In genomic region chr17:87982112-87982511, GRCm38 (mm10) we compare ENCODE assay signal across 14 mouse cellular contexts. TPM values are rescaled to one million over a fixed set of nuclear protein-coding genes. Genes with fewer than 3 reads are reported as not detected.
DNase-seq lines count a peak whose midpoint lies in the region; ATAC-seq and TF ChIP-seq lines count a peak whose summit lies in the region.
"Had no signal": no experiment of that assay in that cellular context is flagged by ENCODE, and none has a peak within 500 bp of the region (broad histone marks: within the 10 kb centered on the region; RNA-seq: fewer than 3 reads in every experiment).

No protein-coding gene starts in this region.

- H3K4me3 ChIP-seq in heart, adult 2 months, result no peak overlapping the region
- no peak overlapping the region for H3K4me3 ChIP-seq in heart, embryonic 11.5 days (ENCODE audit: low read depth, low read length)
- H3K4me3 ChIP-seq in lung, adult 2 months (replicated peaks; ENCODE audit: extremely low read depth, low read depth, low read length), result no peak overlapping the region
- no peak overlapping the region for H3K4me3 ChIP-seq in cortical plate, adult 2 months (ENCODE audit: insufficient read depth, low read length)
- H3K4me3 ChIP-seq: embryonic facial prominence, embryonic 12.5 days; hindbrain, embryonic 15.5 days; limb, embryonic 10.5 days had no signal

- H3K27ac ChIP-seq in heart, adult 2 months, result no peak overlapping the region
- no peak overlapping the region for H3K27ac ChIP-seq in heart, embryonic 11.5 days (ENCODE audit: low read depth, low read length)
- no peak overlapping the region for H3K27ac ChIP-seq in cortical plate, adult 2 months (ENCODE audit: insufficient read depth, low read length)
- H3K27ac ChIP-seq: embryonic facial prominence, embryonic 12.5 days; hindbrain, embryonic 15.5 days; limb, embryonic 10.5 days; macrophage had no signal

- DNase-seq in heart, adult 2 months, result no peak
- DNase-seq in lung, adult 2 months, result no peak
- DNase-seq in lung, postnatal 14 days, result no peak
- peak; percentile 49 for DNase-seq in CD4-positive, CD25-positive, alpha-beta regulatory T cell, adult 2 months (ENCODE audit: low read depth, low spot score)
- DNase-seq in layer of hippocampus, adult 9-10 months (ENCODE audit: low spot score), result no peak
- DNase-seq in adrenal gland, postnatal 25 days, result no peak
- DNase-seq: cerebellum, adult 9-11 months had no signal

- intact Hi-C loops in heart, adult 2 months (cut with DNase I), result no loop called here

- TF ChIP-seq EP300 in heart, adult 2 months (IDR thresholded peaks at IDR 0.05; ENCODE audit: insufficient read depth, low read depth, low read length), result no peak

- no peaks in the 10 kb centered on the region for H3K9me3 ChIP-seq in heart, embryonic 11.5 days (replicated peaks; ENCODE audit: control insufficient read depth, low read length)
- H3K9me3 ChIP-seq: embryonic facial prominence, embryonic 12.5 days; hindbrain, embryonic 15.5 days; limb, embryonic 10.5 days had no signal

- no peaks in the 10 kb centered on the region; the same call in 1 of the 2 replicates for H3K36me3 ChIP-seq in heart, adult 2 months (ENCODE audit: control insufficient read depth, insufficient read depth, low read length)
- H3K36me3 ChIP-seq in heart, embryonic 11.5 days (ENCODE audit: control insufficient read depth, insufficient read depth, low read length), result peaks cover 9% of the 10 kb centered on the region; the same call in 1 of the 2 replicates

- no peak for TF ChIP-seq POLR2A in heart, adult 2 months (IDR thresholded peaks at IDR 0.05; ENCODE audit: insufficient read depth, low read depth, low read length)
- no peak for TF ChIP-seq POLR2A in lung, adult 2 months (IDR thresholded peaks at IDR 0.05; ENCODE audit: borderline replicate concordance, extremely low read depth, low read depth, low read length)
- TF ChIP-seq POLR2A in cortical plate, adult 2 months (IDR thresholded peaks at IDR 0.05; ENCODE audit: extremely low read depth, insufficient read depth, low read length), result no peak

- no peak for ATAC-seq in heart, embryonic 11.5 days (replicated peaks; ENCODE audit: insufficient number of reproducible peaks, low FRiP score, low TSS enrichment)
- ATAC-seq: activated CD4-positive, CD25-positive, alpha-beta regulatory T cell, adult 4 months had no signal

- H3K9ac ChIP-seq in heart, adult 2 months (ENCODE audit: low read depth, low read length), result no peak overlapping the region
- H3K9ac ChIP-seq in heart, embryonic 11.5 days (ENCODE audit: low read depth, low read length), result no peak overlapping the region
- H3K9ac ChIP-seq: embryonic facial prominence, embryonic 12.5 days; hindbrain, embryonic 15.5 days had no signal

- H3K4me1 ChIP-seq in heart, adult 2 months (ENCODE audit: control insufficient read depth, insufficient read depth, low read length), result no peaks in the 10 kb centered on the region
- no peaks in the 10 kb centered on the region for H3K4me1 ChIP-seq in heart, embryonic 11.5 days (ENCODE audit: control insufficient read depth, insufficient read depth, low read length)
- H3K4me1 ChIP-seq in lung, adult 2 months (ENCODE audit: control insufficient read depth, insufficient read depth, low read length), result no peaks in the 10 kb centered on the region
- H3K4me1 ChIP-seq in cortical plate, adult 2 months (ENCODE audit: control insufficient read depth, insufficient read depth, low read length), result no peaks in the 10 kb centered on the region; the same call in 1 of the 2 replicates
- H3K4me1 ChIP-seq: embryonic facial prominence, embryonic 12.5 days; hindbrain, embryonic 15.5 days had no signal

- 77% methylated on average over 3 of the region's 3 CpGs for WGBS in heart, adult 2 months
- 77% methylated on average over 3 of the region's 3 CpGs for WGBS in heart, embryonic 11.5 days (ENCODE audit: insufficient replicate concordance)
- 69% methylated on average over 3 of the region's 3 CpGs for WGBS in lung, adult 2 months

- H3K79me2 ChIP-seq in heart, adult 2 months (replicated peaks; ENCODE audit: control insufficient read depth, insufficient read depth, low read length), result peaks cover 1% of the 10 kb centered on the region; the same call in 1 of the 2 replicates

- no peak overlapping the region for H3K4me2 ChIP-seq in heart, embryonic 11.5 days
- H3K4me2 ChIP-seq: embryonic facial prominence, embryonic 12.5 days; hindbrain, embryonic 15.5 days had no signal

- peak; percentile 48 for TF ChIP-seq CTCF in heart, adult 2 months (IDR thresholded peaks at IDR 0.05)
- TF ChIP-seq CTCF in lung, adult 2 months (IDR thresholded peaks at IDR 0.05; ENCODE audit: insufficient read depth, low read length), result 0 out of 2 replicates have a peak, but pooled peaks have one; percentile 8
- TF ChIP-seq CTCF in cortical plate, adult 2 months (IDR thresholded peaks at IDR 0.05; ENCODE audit: extremely low read depth, insufficient read depth, low read length), result 0 out of 2 replicates have a peak, but pooled peaks have one; percentile 5

- no peaks in the 10 kb centered on the region for H3K27me3 ChIP-seq in heart, adult 2 months (ENCODE audit: control insufficient read depth, insufficient read depth, low read length)
- no peaks in the 10 kb centered on the region for H3K27me3 ChIP-seq in heart, embryonic 11.5 days (ENCODE audit: control insufficient read depth, insufficient read depth, low read length)
- H3K27me3 ChIP-seq: embryonic facial prominence, embryonic 12.5 days; hindbrain, embryonic 15.5 days had no signal

RNA-seq across cellular contexts. Expression of gene Msh6, which starts 7.2 kb away (rescaled TPM):
- 1 to 10 TPM; 8.2 to 8.6 TPM for total RNA-seq in heart, adult 2 months (2021)
- 1.5 and 3.3 TPM in 2 replicates for polyA plus RNA-seq in heart, adult 2 months (2012; rRNA removed)
- 39.2 and 47.1 TPM in 2 replicates for polyA plus RNA-seq in heart, embryonic 11.5 days (2014; fragmentation: Nextera tagmentation; extraction: Ambion mirVana)
- 2.0 and 3.2 TPM in 2 replicates for polyA plus RNA-seq in lung, adult 2 months (2012; rRNA removed)
- polyA plus RNA-seq in cortical plate, adult 2 months (2012; rRNA removed), result 7.4 and 7.5 TPM in 2 replicates
- total RNA-seq in adrenal gland, postnatal 25 days (2021), result 20.1 and 21.8 TPM in 2 replicates
